Mouse (Mus musculus) cerebellum, adult 2 months (tissue): ENCODE results near the gene Agpat2.

Source experiments
- CTCF ChIP-seq: fragments of 200-500 bp; IDR thresholded peaks from 2 replicates; pipeline ENCODE4 v1.5.1; 2011; ENCODE audit warnings: low read depth, mild to moderate bottlenecking, control low read depth, low read length, moderate library complexity, borderline replicate concordance; ENCODE audit not compliant: insufficient read depth
- POLR2A ChIP-seq: fragments of 200-500 bp; IDR thresholded peaks from 2 replicates; pipeline ENCODE4 v1.6.1; 2011; ENCODE audit warnings: low read length, control low read depth, borderline replicate concordance; ENCODE audit not compliant: insufficient read depth

GRCm38 (mm10) chr2:26550205-26550604, 54.0 kb downstream of the Agpat2 start:
- TF ChIP-seq CTCF (no peak), POLR2A (no peak)
